Mouse (Mus musculus): ENCODE data around the gene Oosp3.

DNA sequence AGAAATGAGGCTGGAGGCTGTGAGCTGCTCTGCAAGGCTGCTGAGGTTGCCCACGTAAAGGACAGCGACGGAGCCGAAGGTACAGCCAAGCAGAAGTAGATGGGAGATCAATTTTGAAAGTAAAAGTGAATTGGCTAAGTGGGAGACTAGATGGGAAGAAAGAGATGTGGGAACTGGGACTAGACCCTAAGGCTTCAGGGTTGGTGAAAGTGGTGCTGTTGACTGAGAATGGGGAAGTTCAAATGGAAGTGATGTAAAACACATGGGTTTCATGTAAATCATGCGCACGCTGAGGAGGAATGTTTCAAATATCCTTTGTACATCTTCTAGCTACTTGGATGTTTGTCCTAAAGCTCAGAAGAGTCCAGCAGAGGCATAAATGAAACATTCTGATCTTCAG, 1.5 kb downstream of the Oosp3 start:
- TF ChIP-seq CTCF (IDR thresholded peaks at IDR 0.05; ENCODE audit: borderline replicate concordance, extremely low read depth, insufficient read depth, insufficient read length): no peak
- TF ChIP-seq POLR2A (IDR thresholded peaks at IDR 0.05; ENCODE audit: borderline replicate concordance, extremely low read depth, insufficient read depth, insufficient read length, poor library complexity, severe bottlenecking): no peak
